Mouse (Mus musculus): ENCODE results near the gene Noxo1. TPM values are rescaled to one million over a fixed set of nuclear protein-coding genes. Genes with fewer than 3 reads are reported as not detected.

The Noxo1 gene
- total RNA-seq, 2 experiments from 2014 or later: 3.3 to 3.4 TPM

GRCm38 (mm10) chr17:24744381-24744780 lies 48.3 kb downstream of the Noxo1 start:
- TF ChIP-seq CTCF (conservative IDR thresholded peaks at IDR 0.05): no peak
- Histone ChIP-seq H3K27ac (no peak overlapping the region), H3K4me3 (no peak overlapping the region)
- no peak for DNase-seq (ENCODE audit: low spot score in 2 of 2)

DNA sequence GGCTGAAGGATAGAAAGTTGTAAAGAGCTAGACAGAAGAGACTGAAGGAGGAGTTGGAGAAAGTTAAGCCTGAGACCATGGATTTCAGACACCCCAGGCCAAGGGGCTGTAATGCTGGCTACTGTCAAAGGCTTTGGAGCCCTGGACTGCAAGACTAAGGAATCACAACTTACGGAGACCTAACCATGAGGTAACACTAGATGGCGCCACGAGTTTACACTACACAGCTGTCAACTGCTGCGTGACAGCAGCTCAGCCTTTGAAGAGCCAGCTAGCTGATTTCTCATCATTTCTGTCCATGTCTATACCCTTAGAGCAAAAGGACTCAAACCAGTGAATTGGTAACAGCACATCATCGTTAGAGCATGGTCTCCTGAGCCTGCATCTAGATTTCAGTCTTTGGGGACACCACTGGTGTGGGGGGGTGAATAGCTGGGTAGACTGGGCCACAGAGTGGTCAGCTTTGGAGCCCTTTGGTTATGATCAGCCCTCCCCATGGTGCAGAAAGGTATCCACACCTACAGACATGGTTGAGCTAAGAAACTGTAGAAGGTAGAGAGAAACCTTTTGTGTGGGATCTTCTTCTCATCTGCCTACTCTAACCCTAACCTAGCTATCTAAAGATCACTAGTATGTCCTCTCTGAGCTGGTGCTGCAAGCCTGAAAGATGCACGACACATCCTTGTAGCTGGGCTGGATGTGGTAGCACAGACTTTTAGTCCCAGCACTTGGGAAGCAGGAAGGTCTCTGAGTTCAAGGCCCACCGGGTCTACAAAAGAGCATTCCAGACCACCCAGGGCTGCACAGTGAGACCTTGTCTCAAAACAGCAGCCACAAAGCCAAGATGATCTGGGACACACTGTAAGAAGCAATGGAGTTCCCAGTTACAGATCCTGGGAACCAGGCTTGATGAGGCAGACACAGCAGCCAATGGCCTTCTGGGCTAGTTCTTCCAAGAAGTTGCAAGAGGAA lies 49.8 kb downstream of the Noxo1 start:
- TF ChIP-seq CTCF (conservative IDR thresholded peaks at IDR 0.05): peak; percentile 95
- Histone ChIP-seq H3K27ac (no peak overlapping the region), H3K4me3 (no peak overlapping the region)
- peak; percentile 85 to 86 for DNase-seq (ENCODE audit: low spot score in 2 of 2)

GRCm38 (mm10) chr17:24746986-24747385 lies 51.0 kb downstream of the Noxo1 start:
- no peak for DNase-seq (ENCODE audit: low spot score in 2 of 2)
- no peak for TF ChIP-seq CTCF (conservative IDR thresholded peaks at IDR 0.05)
- H3K27ac ChIP-seq: no peak overlapping the region
- H3K4me3 ChIP-seq: no peak overlapping the region

Other genes starting within 250 kb of the Noxo1 start
- gene E4f1, start 225.9 kb upstream of the Noxo1 start, total RNA-seq (2021): 10 to 100 TPM; 34.0 to 39.4 TPM
- 10 to 100 TPM; 58.2 to 62.7 TPM for gene Pgp, start 225.8 kb upstream of the Noxo1 start, total RNA-seq (2021)
- gene Bricd5, start 222.3 kb upstream of the Noxo1 start, total RNA-seq (2021): 1 to 10 TPM; 2.0 to 2.3 TPM
- 10 to 100 TPM; 36.0 to 44.9 TPM for gene Mlst8, start 217.2 kb upstream of the Noxo1 start, total RNA-seq (2021)
- 100 to 1,000 TPM; 153 to 158 TPM for gene Caskin1, start 207.6 kb upstream of the Noxo1 start, total RNA-seq (2021)
- gene Traf7, start 168.3 kb upstream of the Noxo1 start, total RNA-seq (2021): 10 to 100 TPM; 87.9 to 95.5 TPM
- gene Rab26, start 162.0 kb upstream of the Noxo1 start, total RNA-seq (2021): 10 to 100 TPM; 78.2 to 82.2 TPM
- 10 to 100 TPM; 87.0 to 93.3 TPM for gene Pkd1, start 146.4 kb upstream of the Noxo1 start, total RNA-seq (2021)
- 100 to 1,000 TPM; 192 to 223 TPM for gene Tsc2, start 63.6 kb upstream of the Noxo1 start, total RNA-seq (2021)
- 1 to 10 TPM; 6.2 to 6.8 TPM for gene Nthl1, start 63.6 kb upstream of the Noxo1 start, total RNA-seq (2021)
- 10 to 100 TPM; 41.9 to 44.1 TPM for gene Slc9a3r2, start 45.9 kb upstream of the Noxo1 start, total RNA-seq (2021)
- 1 to 10 TPM; 2.0 to 2.3 TPM for gene Npw, start 37.8 kb upstream of the Noxo1 start, total RNA-seq (2021)
- gene Zfp598, start 26.5 kb upstream of the Noxo1 start, total RNA-seq (2021): 10 to 100 TPM; 36.6 to 43.9 TPM
- gene Syngr3, start 6.3 kb upstream of the Noxo1 start, total RNA-seq (2021): 100 to 1,000 TPM; 146 to 155 TPM
- 10 to 100 TPM; 22.3 to 22.4 TPM for gene Gfer, start 78 bp upstream of the Noxo1 start, total RNA-seq (2021)
- 10 to 100 TPM; 30.9 to 32.8 TPM for gene Tbl3, start 11.4 kb downstream of the Noxo1 start, total RNA-seq (2021)
- gene Rnf151, start 21.8 kb downstream of the Noxo1 start, total RNA-seq (2021): under 1 TPM in 1 of 2 experiments, not detected in 1; 0.56 TPM
- gene Rps2, start 21.9 kb downstream of the Noxo1 start, total RNA-seq (2021): 100 to 1,000 TPM; 302 to 315 TPM
- 100 to 1,000 TPM; 210 to 227 TPM for gene Ndufb10, start 28.2 kb downstream of the Noxo1 start, total RNA-seq (2021)
- under 1 TPM; 0.38 to 0.61 TPM for gene Rpl3l, start 31.6 kb downstream of the Noxo1 start, total RNA-seq (2021)
- gene Msrb1, start 40.4 kb downstream of the Noxo1 start, total RNA-seq (2021): 10 to 100 TPM; 32.0 to 40.8 TPM
- not detected for gene Hs3st6, start 56.8 kb downstream of the Noxo1 start, total RNA-seq (2021)
- not detected for gene Meiob, start 108.1 kb downstream of the Noxo1 start, total RNA-seq (2021)
- 100 to 1,000 TPM; 135 to 137 TPM for gene Hagh, start 143.9 kb downstream of the Noxo1 start, total RNA-seq (2021)
- 10 to 100 TPM; 21.1 to 22.4 TPM for gene Fahd1, start 154.1 kb downstream of the Noxo1 start, total RNA-seq (2021)
- under 1 TPM in 1 of 2 experiments, not detected in 1; 0.34 TPM for gene Igfals, start 169.8 kb downstream of the Noxo1 start, total RNA-seq (2021)
- gene Nubp2, start 190.1 kb downstream of the Noxo1 start, total RNA-seq (2021): 10 to 100 TPM; 34.3 to 35.8 TPM
- 10 to 100 TPM; 43.6 to 45.0 TPM for gene Spsb3, start 190.4 kb downstream of the Noxo1 start, total RNA-seq (2021)
- gene Eme2, start 198.9 kb downstream of the Noxo1 start, total RNA-seq (2021): 10 to 100 TPM; 66.9 to 72.7 TPM
- 10 to 100 TPM; 80.4 to 85.1 TPM for gene Mrps34, start 198.9 kb downstream of the Noxo1 start, total RNA-seq (2021)
- 10 to 100 TPM; 60.1 to 63.7 TPM for gene Nme3, start 200.3 kb downstream of the Noxo1 start, total RNA-seq (2021)
- gene Mapk8ip3, start 240.7 kb downstream of the Noxo1 start, total RNA-seq (2021): 100 to 1,000 TPM; 409 to 411 TPM